Mouse (Mus musculus) CH12F3 (cell line): Measurements from ENCODE around the gene Oscp1.

Experiments
- in situ Hi-C: fragments of 300-500 bp; cut with MboI; formaldehyde crosslinking; loops from 2 replicates; pipeline ENCODE4 v1.14.3; 2020; ENCODE audit warnings: low sequenced_read_pairs

Gene Oscp1

DNA sequence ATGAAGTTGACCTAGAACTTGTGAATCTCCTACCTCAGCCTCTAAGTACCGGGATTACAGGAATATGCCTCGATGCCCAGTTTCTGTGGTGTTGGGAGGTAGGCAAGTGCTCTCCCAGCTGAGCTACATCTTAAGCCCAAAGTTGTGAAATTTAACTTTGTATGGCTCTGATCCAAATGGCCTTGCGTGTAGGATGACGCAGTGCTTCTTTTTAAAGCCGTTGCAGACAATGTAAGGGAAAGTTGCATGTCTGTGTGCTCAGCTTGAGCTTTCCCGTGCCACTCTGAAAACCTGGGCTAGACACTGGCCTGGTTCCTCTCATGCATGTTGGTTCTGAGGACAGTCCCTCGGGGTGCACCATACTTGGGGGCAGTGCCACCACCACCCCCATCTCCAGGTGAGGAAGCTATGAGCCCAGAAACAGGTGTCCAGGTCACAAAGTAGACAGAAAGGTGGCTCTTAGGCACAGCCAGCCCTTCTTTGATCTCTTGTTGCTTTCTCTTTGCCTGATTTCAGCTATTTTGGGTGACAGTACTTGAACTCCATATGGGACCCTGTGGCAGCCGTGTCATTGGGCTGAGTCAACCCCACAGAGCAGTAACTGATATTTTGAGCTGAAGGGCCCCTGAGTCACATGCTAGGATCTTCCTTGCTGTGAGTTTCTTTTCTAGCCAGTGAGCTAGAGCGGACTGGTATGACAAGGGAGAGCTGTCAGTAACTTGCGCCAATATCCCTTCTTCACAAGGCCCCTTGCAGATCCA is 51.4 kb downstream of the Oscp1 start:
- in situ Hi-C loops = no loop called here

GRCm38 (mm10) chr4:126110374-126111152 is 52.2 kb downstream of the Oscp1 start:
- in situ Hi-C loops = no loop called here

DNA sequence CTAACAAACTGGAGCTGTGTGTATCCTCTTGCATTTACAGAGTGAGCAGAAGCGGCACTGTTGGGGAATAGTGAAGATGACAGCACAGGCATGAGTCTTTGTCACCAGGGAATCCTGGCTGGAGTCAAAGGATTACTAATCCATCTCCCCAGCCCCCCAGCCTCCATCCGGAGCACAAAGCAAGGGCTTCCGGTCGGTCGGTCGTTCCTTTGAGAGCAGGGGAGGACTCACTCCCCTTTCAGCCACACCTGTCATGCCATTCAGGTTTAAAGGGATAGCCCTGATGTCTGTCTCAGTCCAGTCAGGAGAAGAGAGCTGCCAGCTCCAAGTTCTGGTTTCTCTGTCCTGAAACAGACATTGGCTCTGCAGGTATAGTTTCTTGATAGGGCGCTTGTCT is 52.8 kb downstream of the Oscp1 start:
- in situ Hi-C loops = no loop called here

DNA sequence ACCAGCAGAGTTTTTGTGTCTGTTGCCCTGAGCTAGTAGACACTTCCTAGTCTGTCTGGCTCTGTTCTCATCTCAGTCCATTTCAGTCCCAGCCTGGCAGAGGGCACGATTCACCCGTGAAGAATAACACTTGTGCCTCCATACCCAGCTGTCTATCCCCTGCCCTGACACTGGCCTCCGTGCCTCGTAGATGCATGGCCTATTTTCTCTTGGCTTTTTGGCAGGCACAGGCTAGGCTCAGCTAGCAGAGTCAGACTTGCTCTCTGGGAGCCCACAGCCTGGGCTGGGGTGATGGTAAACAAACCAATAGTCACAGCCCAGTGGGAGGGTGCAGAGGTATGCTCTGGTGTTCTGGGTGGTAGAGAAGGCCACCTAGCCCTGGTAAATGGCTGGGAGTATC is 54.9 kb downstream of the Oscp1 start:
- in situ Hi-C loops = no loop called here

- in situ Hi-C loops = no loop called here
Measured at GRCm38 (mm10) chr4:126113943-126114342, 55.6 kb downstream of the Oscp1 start.

DNA sequence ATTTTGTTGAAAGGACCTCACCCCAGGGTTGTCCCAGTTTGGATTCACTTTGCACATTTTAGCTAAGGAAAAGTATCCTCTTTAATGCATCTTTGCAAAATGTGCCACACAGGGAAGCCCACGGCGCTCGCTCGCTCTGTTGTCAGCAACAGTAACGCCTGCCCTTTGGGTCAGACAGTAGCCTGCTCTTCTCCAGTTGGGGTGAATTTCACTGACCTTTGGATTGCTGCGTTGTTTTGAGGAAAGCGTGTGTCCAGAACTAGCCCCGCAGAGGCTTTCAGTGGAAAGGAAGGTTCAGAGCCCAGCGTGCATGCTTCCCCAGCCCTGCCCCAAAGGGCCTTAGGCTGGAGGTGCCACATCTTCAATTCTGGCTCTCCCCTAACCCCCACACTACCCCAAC is 57.0 kb downstream of the Oscp1 start:
- in situ Hi-C loops = no loop called here

GRCm38 (mm10) chr4:126115871-126116521 is 57.6 kb downstream of the Oscp1 start:
- in situ Hi-C loops = no loop called here

- in situ Hi-C loops = no loop called here
Measured at GRCm38 (mm10) chr4:126117116-126117515, 58.8 kb downstream of the Oscp1 start.

- in situ Hi-C loops = no loop called here
Measured at GRCm38 (mm10) chr4:126118651-126119050, 60.3 kb downstream of the Oscp1 start.

DNA sequence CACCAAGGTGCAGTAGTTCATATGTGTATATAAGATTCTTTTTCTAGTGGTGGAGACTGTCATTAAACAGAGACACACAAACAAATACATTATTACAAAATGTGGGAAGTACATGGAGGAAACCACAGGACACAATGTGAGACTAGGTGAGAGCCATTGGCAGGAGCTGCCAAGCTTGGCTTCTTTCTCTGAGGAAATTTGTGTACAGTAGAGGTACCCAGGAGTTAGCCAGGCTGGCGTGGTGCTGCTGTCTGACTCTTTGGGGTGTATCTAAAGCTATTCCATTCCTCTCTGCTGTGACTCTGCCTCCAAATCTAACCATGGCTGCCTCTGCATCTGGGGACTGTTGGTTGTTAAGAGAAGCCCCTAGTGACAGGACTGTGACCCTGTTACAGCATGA is 60.7 kb downstream of the Oscp1 start:
- in situ Hi-C loops = no loop called here

DNA sequence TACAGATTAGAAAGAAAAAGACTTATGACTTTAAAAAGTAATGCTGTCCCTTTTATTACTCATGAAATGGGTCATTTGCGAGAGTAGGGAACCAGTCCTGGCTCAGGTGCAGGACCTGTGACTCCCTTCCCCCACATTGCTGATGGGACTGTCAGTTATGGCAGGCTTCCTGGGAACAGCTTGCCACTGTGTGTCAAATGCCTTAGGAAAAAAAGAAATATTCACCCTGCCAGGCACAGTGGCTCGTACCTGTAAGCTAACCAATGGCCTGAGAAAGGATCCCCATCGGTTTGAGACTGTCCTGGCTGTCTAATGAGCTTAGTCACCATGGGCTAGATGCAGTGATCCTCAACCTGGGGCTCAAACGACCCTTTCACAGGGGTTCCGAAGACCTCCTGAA is 61.7 kb downstream of the Oscp1 start:
- in situ Hi-C loops = no loop called here

DNA sequence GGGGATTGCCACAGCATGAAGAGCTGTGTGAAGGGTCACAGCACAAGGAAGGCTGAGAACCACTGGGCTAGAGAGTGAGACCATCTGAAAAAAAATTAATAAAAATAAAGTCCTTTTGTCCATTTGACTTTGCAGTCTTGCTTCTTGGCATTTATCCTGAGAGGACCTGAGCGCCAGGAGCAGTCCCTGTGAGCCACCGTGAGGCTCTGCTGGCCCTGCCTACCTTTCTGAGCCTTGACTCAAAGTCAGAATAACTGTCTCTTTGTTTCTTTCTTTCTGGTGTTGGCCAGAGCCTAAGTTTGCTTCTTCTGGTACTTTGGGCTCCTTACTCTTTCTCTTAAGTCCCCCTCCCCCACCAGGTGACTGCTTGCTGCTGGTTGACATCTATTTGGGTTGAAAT is 62.1 kb downstream of the Oscp1 start:
- in situ Hi-C loops = no loop called here

GRCm38 (mm10) chr4:126123309-126124040 is 65.1 kb downstream of the Oscp1 start:
- in situ Hi-C loops = no loop called here

DNA sequence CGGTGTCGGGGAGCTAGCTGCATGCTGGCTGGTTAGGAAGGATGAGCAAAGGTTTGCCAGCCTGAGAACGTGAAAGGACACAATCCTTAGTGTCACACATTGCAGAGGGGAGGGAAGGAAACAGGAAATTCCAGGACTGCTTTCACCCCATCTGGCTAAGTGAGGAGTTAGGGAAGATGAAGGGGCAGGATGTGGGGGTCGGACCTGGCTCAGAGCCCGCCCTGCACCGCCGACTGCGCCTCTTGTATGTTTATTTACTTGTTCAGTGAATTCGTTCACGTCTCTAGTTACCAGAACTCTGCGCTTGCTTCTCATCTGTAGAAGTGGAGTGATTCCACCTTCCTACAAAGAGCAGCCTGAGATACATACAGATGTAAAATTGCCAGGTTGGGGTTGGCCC is 72.1 kb downstream of the Oscp1 start:
- in situ Hi-C loops = no loop called here

GRCm38 (mm10) chr4:126131290-126132121 is 73.1 kb downstream of the Oscp1 start:
- in situ Hi-C loops = no loop called here

DNA sequence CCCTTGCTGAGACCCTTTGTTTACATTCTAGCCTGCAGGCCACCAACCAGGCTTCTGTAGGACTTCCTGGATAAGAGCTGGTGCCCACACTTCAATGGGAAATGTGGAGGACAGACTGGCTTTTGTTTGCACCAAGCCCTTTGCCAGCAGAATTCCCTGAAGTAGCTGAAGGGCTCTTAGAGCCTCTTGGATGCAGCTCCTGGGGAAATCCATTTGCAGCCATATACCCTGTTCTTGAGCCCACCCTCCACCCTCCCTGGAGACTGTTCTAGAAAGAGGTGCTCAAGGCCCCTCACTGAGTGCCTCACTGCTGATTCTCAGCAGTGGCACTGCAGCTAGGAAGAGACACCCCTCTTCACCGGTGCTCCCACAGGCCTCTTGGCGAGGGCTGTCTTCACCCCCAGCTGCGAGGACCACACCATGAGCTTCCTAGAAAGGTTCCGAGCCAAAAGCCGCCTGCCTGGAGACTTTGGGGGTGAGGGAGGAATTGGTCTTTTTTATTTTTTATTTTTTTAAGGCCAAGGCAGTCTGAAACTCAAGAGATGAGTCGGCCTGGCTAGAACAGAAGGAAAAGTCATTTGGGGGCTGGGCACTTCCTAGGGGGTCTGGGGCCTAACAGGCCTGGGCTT is 74.4 kb downstream of the Oscp1 start:
- in situ Hi-C loops = no loop called here

DNA sequence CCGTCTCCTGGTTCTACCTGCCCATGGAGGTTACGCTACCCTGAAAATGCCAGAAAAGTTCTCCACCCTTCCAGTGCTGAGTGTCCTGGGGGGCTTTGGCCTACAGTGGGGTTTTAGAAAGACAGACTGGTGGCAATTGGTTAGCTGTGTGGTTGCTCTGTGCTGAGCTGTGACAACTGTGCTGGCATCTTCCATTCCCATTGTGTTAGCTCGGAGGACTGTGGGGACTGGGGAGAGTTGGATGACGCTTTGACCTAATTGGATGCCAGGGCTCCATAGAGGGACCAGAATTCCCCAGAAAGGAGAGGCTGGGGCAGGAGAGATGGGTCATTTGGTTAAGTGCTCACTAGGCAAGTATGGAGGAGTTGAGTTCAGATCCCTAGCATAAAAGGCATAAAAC is 75.9 kb downstream of the Oscp1 start:
- in situ Hi-C loops = no loop called here

DNA sequence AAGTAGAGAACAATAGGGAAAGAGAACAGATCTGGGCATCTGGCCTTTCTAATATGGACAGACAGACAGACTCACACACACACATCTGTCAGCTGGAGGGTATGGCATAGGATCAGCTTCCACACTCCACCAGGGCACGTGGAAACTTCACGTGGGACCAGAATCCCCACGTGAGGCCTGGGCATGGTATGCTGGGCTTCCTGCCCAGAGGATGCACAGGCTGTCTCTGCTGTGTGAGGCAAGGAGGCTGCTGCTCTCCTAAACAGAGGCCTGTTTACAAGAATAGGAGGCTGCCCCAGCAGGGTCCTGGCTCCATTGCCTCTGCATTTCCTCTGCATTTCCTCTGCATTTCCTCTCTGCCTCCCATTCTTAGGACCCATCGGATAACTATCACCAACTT is 76.3 kb downstream of the Oscp1 start:
- in situ Hi-C loops = no loop called here

- in situ Hi-C loops = no loop called here
Measured at GRCm38 (mm10) chr4:126137773-126138172, 79.4 kb downstream of the Oscp1 start.

DNA sequence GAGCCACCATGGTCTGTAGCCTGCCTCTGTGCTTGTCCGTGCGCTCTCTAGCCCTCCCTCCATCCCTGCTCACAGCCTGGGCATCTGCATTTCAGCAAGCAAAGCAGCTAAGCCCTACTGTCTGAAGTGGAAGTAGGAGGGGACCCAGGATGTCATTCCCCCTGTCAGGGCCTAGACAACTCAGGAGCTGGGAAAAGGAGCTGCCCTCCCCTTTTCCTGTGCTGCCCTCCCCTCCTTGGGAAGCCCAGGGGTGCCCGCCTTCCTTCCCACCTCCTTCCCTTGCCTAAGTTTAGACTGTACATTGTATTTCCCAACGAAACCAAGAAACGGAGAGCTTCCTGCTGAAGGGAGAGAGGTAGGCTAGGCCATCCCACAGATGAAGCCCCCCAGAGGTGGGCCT is 82.7 kb downstream of the Oscp1 start:
- in situ Hi-C loops = no loop called here
